Mouse (Mus musculus): ENCODE results near the gene Tns1.

- TF ChIP-seq POLR2A (IDR thresholded peaks at IDR 0.05; ENCODE audit: insufficient read depth, low read depth, low read length), result no peak
- TF ChIP-seq CTCF (IDR thresholded peaks at IDR 0.05), result no peak
These were observed 28.5 kb downstream of the Tns1 start for GRCm38 (mm10) chr1:74095728-74096127.

Data from heart, adult 2 months (tissue).